Mouse (Mus musculus): ENCODE data around the gene Rfc2.
A peak's percentile ranks its signal among the peaks of the same experiment; 100 is the strongest.

Gene Rfc2

DNA sequence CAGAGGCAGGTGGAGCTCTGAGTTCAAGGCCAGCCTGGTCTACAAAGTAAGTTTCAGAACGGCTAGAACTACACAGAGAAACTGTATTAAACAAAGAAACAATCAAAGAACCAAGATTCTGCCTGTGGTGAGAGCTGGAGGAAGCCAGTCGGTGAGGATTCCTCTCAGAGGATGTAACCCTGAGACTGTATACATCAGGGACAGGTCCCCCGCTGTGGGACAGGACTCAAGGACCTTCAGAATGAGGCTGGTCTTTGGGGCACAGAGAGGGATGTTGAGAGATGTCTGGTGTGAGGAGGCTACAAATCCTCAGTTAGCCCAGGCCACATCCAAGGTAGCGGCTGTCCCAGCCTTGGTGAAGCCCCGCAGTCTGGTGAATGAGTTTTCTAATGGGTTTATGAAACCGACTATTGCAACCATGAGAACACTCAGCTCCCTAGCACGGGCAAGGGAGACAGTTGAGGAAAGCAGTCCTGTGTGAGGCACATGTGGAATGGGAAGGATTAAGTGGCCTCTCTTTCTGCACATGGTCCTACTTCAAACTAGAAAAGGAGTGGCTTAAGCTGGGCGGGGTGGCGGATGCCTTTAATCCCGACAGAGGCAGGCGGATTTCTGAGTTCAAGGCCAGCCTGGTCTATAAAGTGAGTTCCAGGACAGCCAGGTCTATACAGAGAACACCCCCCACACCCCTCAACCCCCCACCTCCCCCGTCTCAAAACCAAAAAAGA lies 28.9 kb downstream of the Rfc2 start:
- DNase-seq (ENCODE audit: low read depth, low spot score) = no peak

DNA sequence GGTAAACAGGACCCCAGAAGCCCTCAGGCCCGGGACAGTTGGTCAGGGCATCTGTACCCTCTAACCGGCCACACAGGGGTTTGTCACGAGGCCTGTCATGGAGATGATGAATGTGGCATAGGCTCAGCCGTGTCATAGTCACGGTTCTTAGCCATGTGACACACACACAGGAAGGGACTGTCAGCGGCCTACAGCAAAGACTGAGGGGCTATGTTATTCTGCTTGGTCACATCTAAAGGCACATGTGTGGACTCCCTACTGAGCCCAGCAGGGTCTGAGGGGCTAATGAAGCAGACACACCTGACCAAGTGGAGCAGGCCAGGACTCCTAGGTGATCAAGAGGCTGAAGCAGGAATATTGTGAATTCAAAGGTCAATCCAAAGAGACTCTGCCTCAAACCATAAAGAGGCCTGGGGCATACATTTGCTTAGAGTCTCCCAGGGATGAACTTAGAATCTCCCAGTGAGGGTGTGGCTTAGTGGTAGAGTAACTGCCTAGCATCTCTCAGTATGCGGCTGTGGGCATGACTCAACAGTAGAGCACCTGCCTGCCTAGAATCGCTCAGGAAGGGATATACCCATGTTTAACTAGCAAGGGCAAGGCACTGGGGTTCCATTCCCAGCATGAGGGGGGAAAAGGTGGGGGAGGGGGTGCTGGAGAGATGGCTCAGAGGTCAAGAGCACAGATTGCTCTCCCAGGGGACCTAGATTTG lies 30.8 kb downstream of the Rfc2 start:
- DNase-seq (ENCODE audit: low read depth, low spot score) = no peak

DNA sequence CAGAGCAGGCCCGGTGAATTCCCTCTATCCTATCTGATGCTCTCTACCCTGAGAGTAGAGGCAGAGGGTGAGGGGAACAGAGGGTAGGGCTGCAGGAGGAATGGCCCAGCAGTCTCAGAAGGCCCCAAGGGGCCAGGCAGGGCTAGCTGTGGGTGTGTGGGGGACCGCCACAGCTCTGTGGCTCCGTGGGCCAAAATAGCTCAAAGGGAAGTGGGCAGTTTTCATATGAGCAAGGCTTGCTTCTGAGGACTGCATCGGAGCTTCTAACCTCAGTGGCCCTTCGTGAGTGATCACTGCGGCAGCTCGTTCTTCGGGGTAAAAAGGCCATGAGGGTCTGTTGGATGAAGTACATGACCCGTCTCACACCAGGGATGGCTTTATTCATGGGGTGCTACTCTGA lies 32.6 kb downstream of the Rfc2 start:
- DNase-seq (ENCODE audit: low read depth, low spot score) = no peak

DNA sequence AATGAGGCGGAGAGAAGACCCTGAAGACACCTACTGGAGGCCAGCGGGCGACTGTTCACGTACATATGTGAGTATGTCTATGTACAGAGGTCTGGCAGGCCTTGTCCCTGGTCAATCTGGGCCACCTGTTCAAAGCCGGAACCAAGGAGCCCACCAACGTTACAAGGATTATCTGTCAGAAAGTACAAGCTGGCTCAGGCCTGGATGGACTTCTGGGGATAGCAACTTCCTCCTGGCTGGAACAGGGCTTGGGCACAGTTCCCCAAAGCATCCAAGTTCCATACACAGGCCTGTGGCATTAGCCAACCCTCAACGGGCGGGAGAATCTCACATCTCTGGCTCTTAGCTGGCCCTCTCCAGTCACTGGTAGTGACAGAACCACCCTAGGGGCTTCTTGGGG lies 33.1 kb downstream of the Rfc2 start:
- DNase-seq (ENCODE audit: low read depth, low spot score) = no peak

DNA sequence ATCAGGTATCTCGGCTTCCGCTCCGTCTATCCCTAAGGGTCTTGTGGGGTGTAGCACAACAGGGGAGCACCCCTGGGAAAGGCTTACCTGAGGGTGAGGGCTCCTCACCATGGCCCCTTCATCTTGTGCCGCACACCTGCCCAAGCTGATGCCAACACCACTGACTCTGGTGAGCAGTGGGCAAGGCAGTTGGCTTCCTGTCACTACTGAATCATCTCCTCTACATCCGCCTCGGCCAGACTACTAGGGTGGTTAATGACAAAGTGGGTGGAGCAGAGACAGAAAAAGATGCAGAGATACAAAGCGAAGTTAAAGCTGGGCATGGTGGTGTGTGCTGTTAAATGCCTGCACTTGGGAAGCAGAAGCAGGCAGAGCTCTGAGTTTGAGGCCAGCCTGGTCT lies 33.6 kb downstream of the Rfc2 start, which contains the start of gene Lat2:
Lat2 (minus strand) TSS at position 224 of the 400 bp plus-strand sequence.
- peak; percentile 22 for DNase-seq (ENCODE audit: low read depth, low spot score)

DNA sequence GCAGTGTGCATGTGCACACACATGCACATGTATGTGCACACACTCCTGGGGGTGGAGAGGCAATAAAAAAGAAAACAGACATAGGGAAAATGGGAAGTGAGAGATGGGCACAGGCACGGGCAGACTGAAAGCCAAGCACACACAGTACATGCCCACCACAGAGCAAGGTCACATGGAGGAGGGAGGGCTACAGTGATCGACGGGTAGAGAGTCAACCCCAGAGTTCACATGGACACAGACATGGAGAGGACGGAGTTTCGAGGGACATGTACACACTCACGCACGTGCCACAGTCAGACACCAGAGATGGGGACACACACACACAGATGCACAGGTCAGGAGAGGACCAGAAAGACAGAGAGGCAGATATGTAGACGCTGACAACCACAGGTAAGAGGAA lies 34.2 kb downstream of the Rfc2 start:
- DNase-seq (ENCODE audit: low read depth, low spot score) = no peak

DNA sequence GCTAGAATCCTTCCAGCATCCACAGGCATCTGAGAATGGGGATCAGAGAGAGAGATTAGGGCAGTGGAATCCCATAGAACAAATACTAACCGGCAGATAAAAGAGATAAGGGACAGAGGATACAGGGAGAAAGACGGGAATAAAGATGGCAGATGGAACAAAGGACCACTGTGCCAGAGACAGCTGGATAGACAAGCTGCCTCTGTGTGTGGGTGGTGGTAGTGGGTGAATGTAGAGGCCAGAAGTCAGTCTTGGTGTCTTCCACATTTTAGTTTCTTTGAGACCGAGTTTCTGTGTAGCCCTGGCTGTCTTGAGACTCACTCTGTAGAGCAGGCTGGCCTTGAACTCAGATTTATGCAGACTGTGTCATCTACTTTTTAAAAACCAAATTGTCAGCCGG lies 34.6 kb downstream of the Rfc2 start:
- no peak for DNase-seq (ENCODE audit: low read depth, low spot score)

DNA sequence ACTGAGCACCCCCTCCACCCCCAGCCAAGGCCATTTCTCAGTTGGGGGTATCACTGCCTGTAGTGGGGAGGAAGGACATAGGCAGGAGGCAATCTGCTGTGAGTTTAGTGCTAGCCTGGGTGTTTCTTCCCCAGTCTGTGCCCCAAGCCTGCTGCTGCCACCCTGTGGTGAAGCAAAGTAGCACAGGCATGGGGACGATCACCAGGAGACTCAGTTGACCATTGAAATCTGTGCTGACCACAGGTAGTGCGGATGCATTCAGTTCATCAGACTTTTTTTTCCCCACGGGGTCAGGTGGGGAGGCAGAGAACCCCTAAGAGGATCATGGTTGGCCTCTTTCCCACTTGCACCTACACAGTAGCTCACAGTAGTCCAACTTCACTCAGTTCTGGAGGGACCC lies 35.9 kb downstream of the Rfc2 start:
- DNase-seq (ENCODE audit: low read depth, low spot score) = peak; percentile 73

DNA sequence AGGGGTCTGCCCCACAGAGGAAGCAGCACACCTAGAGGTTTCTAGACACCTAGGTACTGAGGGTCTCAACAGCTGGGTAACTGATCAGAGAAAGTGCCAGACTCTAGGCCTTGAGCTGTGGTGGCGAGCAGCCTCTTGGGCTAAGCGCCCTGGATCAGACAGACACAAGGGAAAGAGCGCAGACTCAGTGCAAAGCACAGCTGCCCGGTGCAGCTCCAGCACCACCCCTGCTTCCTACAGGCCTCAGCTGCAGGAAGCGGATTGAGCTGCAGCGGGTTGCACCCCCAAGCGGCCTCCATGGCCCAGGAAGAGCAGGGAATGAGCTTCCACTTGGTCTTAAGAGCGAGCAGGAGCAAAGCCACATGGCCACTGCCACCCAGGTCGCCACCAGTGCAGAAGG lies 39.3 kb downstream of the Rfc2 start:
- no peak for DNase-seq (ENCODE audit: low read depth, low spot score)

DNA sequence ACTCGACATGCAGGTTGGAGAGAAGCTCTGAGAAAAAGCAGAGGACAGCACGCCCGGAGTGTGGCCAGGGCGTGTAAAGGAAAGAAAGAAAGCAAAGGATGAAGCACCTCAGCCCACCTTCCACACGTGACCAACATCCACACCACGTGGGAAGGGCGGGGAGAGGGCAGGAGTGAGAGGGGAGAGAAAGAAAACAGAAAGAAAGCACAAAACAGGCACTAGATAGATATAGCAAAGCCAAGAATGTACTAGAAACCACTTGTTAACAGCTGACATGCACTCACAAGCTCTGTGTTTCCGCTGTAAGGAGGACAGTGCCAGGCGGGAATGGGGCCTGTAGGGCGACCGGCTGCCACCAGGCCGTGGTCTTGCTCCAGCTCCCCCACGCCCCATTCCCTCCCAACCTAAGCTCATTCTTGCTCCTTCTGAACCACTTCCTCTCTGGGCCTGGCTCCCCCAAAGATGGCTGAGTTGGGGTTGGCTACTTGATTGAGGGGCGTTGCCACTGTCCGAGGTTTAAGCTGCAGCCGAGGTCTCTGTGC lies 40.0 kb downstream of the Rfc2 start:
- DNase-seq (ENCODE audit: low read depth, low spot score) = no peak

DNA sequence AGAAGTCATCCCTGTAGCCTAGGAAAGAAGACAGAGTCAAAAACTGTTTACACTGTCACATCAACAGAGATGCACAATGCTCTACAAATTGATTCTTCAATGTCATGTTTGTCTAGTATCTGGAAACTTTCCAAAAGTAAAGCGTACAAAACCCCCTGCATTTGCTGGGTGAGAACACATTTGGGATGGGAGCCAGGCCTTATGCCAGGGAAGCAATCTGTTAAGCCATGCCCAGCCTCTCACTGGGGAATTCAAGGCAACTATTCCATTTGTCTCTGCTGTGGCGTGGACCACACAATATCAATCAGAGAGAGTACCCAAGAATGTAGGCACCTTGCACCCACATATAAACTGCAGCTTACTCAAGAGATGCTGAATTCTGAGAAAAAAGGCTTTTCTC lies 40.9 kb downstream of the Rfc2 start:
- DNase-seq (ENCODE audit: low read depth, low spot score) = no peak

DNA sequence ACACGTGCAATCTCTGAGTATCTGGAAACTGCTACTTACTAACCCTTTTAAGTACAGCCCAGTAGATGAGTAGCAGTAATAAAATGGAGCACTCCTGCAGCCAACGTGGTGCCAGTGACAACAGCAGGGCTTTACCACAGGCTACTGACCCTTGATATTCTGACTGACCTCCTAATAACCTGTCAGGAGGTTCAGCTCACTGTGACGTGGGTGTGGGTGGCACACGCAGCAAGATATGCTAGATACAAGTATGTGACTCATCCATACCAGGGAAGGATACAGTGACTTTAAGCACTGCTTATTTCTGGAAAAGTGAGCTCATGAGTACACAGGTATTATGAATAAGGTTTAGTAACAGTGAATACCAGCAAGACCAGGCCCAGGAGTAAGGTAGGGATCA lies 48.3 kb downstream of the Rfc2 start:
- no peak for DNase-seq (ENCODE audit: low read depth, low spot score)

DNA sequence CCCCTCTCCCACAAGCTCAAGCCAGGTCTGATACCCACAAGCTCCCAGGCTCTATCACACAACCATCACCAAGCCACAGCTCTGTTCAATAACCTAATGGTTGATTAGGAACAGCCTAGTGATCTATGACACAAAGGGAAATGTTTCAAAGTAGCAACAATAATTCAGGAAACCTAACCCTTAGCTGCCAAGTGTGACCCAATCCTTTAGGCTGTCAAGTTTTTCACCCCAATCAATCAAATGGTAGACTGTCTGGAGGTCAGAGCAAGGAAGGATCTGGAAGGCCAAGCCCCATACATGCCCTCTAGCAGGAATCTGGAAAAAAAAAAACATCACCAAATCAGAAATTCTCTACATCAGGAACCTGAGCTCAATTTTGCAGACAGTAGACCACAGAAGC lies 49.7 kb downstream of the Rfc2 start:
- DNase-seq (ENCODE audit: low read depth, low spot score) = no peak

DNA sequence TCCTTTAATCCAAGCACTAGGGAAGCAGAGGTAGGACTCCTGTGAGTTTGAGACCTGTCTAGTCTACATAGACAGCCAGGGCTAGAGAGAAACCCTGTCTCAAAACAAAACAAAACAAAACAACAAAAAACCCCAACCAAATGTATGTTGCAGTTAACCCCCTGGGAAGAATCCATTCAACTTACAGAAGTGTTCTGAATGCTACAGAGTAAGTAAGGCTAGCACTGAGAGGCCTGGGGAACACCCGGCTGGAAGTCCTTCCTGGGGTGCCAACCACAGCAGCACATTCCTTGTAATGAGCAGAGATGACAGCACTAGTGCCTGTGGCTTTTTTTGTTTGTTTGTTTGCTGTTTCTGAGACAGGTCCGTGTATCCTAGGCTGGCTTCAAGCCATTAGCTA lies 51.7 kb downstream of the Rfc2 start:
- DNase-seq (ENCODE audit: low read depth, low spot score) = no peak

DNA sequence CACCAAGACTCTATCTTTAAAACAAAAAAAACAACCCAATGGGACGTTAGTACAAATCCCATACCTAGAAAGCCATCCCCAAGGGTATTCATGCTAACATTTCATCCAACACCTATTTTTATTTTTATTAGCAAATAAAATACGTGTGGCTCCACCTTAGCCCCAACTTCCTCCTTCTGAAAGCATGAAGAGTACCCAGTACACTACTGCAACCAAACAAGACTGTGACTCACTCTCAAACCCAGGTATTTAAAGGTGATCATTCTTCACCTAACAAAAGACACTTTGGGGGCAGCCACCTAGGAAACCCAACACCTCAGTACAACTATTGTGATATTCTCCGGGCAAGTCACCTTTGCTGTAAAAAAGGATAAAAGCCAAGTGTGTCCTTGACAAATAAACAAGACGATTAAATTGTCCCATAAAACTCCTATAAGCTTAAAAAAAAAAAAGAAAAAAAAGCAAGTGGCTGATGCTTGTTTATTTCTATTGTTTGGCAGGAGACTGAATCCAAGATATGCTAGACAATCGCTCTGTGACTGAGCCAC lies 56.7 kb downstream of the Rfc2 start:
- DNase-seq (ENCODE audit: low read depth, low spot score) = no peak

DNA sequence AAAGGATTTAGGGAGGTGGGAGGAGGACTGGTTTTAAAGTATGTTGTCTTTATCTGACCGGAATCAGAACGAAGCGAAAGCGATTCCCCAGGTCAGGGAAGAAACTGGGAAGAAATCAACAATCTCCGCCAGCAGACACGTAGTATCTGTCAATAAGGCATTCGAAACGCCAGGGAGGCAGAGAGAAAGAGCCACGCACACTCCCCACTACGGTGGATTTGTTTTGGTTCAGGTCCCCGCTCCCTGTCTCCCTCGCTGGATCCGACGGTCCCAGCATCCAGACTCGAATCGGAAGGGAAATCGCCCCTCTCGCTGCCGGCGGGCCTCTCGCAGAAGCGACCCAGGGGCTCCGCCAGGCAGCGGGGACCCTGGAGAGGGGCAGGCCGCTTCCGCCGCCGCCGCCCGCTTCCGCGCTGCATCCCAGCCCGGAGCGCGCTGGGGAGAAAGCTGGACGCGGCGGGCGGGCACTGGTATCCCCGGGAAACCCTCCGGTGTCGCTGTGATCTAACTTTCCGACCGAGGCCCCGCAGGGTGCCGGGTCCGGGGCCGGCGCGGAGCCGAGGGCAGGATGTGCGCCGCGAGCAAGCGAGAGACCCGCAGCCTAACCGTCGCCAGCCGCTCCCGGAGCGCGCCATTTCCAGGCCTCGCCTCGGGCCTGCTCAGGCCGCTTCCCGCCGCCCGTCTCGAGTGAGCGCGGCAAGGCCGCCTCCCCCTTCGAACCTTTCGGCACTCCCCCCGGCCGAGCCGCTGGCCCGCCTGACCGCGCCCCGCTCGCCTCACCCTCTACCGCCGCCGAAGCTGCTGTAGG lies 57.5 kb downstream of the Rfc2 start:
- no peak for DNase-seq (ENCODE audit: low read depth, low spot score)

DNA sequence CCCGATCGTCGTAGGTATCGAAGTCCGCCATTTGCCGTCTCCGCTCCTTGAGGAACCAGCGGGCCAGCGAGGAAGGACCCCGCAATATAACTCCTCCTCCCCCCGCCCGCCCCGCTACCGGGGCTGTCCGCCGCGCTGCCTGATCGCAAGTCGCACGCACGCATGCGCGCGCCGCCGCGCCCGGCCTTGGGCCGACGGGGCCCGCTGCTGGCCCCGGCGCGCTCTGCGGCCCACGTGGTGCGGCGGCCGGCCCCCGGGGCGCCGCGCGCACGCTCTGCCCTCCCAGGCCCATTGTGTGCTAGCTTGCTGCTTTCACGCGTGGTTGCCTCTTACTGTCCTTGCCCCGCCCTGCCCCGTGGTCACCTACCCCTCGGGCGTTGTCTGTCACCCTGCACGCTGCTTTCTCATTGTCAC lies 58.1 kb downstream of the Rfc2 start, which contains the start of gene Eif4h:
Eif4h (minus strand) TSS at position 222 of the 414 bp plus-strand sequence.
- peak; percentile 98 for DNase-seq (ENCODE audit: low read depth, low spot score)

DNA sequence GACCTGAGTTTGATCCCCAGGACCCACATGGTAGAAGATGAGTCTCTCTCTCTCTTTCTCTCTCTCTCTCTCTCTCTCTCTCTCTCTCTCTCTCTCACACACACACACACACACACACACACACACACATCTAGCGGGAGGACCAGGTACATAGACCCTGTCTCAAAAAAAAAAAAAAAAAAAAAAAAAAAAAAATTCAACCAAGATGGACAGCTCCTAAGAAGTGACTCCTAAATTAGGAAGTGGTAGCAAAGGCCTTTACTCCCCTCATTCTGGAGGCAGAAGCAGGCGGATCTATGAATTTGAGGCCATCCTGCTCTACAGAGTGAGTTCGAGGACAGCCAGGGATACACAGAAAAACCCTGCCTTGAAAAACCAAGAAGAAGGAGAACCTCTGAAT lies 59.2 kb downstream of the Rfc2 start:
- no peak for DNase-seq (ENCODE audit: low read depth, low spot score)

DNA sequence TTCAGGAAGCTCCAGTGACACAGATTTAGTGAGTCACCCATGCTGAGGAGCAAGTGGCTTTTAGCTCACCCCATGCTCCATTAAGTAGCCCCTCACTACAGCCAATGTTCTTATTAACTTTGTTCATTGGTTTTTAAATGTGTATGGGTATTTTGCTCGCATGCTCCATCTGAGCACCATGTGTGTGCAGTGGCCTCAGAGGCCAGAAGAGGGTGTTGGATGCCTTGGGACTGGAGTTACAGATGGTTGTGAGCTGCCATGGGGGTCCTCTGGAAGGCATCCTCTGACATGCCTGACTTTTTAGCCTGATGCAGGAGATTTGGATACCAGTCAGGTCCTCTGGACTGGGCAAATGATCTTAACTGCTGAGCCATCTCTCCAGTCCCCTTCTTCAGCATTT lies 63.0 kb downstream of the Rfc2 start:
- DNase-seq (ENCODE audit: low read depth, low spot score) = no peak

DNA sequence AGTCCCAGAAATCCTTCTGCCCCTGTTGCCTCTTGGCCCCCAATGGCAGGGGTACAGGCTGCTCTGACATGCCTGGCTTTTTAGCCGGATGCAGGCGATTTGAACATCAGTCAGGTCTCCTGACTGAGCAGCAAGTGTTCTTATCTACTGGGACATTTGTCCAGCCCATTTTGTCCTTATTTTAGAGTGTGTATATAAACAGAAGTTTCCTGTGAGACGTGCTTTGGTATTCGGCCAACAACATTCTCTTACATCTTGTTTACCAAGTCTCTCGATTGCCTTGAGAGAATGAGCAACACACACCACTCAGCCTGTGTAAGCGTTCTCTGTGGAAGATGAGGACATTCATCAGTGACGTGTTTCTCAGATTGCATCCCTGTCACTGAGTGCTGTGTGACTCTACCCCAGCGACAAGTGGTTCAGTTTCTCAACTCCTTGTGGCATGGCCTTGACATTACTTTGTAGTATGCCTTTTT lies 63.5 kb downstream of the Rfc2 start:
- DNase-seq (ENCODE audit: low read depth, low spot score) = no peak

DNA sequence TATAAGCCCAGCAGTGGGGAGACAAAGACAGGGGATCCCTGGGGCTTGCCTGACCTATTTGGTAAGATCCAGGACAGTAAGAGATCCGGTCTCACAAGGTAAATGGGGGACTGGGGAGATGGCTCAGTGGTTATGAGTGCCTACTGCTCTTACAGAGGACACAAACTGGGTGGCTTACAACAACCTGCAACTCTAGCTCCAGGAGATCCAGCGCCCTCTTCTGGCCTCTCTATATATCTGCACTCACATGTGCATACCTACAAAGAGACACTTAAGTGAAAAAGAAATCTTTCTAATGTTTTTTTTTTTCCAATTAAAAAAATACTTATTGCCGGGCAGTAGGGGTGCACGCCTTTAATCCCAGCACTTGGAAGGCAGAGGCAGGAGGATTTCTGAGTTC lies 65.3 kb downstream of the Rfc2 start:
- no peak for DNase-seq (ENCODE audit: low read depth, low spot score)

DNA sequence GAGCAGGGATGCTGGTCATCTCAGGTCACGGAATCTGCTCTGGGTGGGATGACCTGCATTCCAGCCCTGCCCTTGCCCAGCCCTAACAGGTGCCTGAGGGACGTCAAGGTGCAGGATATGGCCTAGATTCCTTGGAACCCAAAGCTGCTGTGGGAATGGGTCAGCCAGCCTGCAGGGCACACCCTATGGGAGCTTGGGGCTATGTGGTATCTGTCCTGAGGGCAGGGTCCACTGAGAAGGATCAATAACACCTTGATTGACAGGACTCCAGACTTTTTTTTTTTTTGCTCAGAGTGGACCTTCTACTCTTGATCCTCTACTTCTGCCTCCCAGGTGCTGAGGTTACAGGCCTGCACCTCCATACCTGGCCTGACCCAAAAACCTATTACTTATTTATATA lies 66.2 kb downstream of the Rfc2 start:
- DNase-seq (ENCODE audit: low read depth, low spot score) = no peak
